Mouse (Mus musculus) neural tube, embryonic 12.5 days (tissue): ENCODE results near the gene Plk5. TPM values are rescaled to one million over a fixed set of nuclear protein-coding genes. Genes with fewer than 3 reads are reported as not detected.

ENCODE experiments used
- ATAC-seq: fragments of 200-750 bp; cut with Nextera tagmentation; 2 replicates; pipeline ENCODE4 v1.8.0; 2017; ENCODE audit warnings: low read depth, mild to moderate bottlenecking, moderate TSS enrichment, moderate library complexity; ENCODE audit not compliant: low FRiP score
- H3K27ac ChIP-seq: fragments of 300-500 bp; sonication (generic); 2 replicates; pipeline ENCODE4 v1.5.1; 2016
- H3K27me3 ChIP-seq: fragments of 300-500 bp; sonication (generic); replicated peaks from 2 replicates; pipeline ENCODE4 v1.6.1; 2016; ENCODE audit warnings: mild to moderate bottlenecking
- H3K36me3 ChIP-seq: fragments of 300-500 bp; sonication (generic); 2 replicates; pipeline ENCODE4 v1.6.1; 2016; ENCODE audit warnings: mild to moderate bottlenecking
- H3K4me1 ChIP-seq: fragments of 300-500 bp; sonication (generic); 2 replicates; pipeline ENCODE4 v1.6.1; 2016
- H3K4me2 ChIP-seq: fragments of 300-500 bp; sonication (generic); replicated peaks from 2 replicates; pipeline ENCODE4 v1.6.1; 2016; ENCODE audit warnings: mild to moderate bottlenecking
- H3K4me3 ChIP-seq: fragments of 300-500 bp; sonication (generic); 2 replicates; pipeline ENCODE4 v1.5.1; 2016
- H3K9ac ChIP-seq: fragments of 300-500 bp; sonication (generic); 2 replicates; pipeline ENCODE4 v1.6.1; 2016; ENCODE audit warnings: mild to moderate bottlenecking
- H3K9me3 ChIP-seq: fragments of 300-500 bp; sonication (generic); 2 replicates; pipeline ENCODE4 v1.6.1; 2016; ENCODE audit warnings: mild to moderate bottlenecking
- WGBS: fragments of 180-500 bp; shearing (Covaris S2); methylation state at CpG from one replicate; pipeline ENCODE4 v1.1.7; 2016; 5-methylcytosine and 5-hydroxymethylcytosine counted together
- polyA plus RNA-seq: library from polyadenylated mRNA; unstranded; fragments of >200 nt; fragmentation: Nextera tagmentation; extraction: Ambion mirVana; gene quantifications from 2 replicates; pipeline ENCODE4 v1.2.1, GENCODE M21; 2016

Plk5 gene
- polyA plus RNA-seq, 1 experiment from 2014 or later = 0.29 TPM

DNA sequence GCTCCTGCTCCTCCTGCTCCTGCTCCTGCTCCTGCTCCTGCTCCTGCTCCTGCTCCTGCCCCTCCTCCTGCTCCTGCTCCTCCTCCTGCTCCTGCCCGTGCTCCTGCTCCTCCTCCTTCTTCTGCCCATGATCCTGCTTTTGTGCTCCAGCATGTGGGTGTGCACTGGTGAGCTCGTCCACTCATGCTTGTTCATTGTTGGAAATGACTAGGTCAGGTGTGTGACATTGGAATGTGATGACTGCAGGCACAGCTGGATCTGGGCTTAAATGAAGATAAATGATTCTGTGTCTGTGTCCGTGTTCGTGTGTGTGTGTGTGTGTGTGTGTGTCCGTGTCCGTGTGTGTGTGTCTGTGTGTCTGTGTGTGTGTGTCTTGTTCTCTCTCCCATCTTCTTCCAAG is 12.1 kb downstream of the Plk5 start:
- H3K27me3 ChIP-seq = peaks cover 15% of the 10 kb centered on the region; the same call in 1 of the 2 replicates

GRCm38 (mm10) chr10:80369995-80370747 is 13.9 kb downstream of the Plk5 start:
- 80% methylated on average over 21 of the region's 21 CpGs for WGBS
- H3K27ac ChIP-seq = no peak overlapping the region
- peaks cover 4% of the 10 kb centered on the region; the same call in 1 of the 2 replicates for H3K27me3 ChIP-seq
- no peak overlapping the region for H3K4me3 ChIP-seq
- H3K9me3 ChIP-seq = no peaks in the 10 kb centered on the region
- no peaks in the 10 kb centered on the region for H3K36me3 ChIP-seq
- H3K4me1 ChIP-seq = 0 out of 2 replicates have a peak, but pooled peaks cover 11% of the 10 kb centered on the region
- H3K9ac ChIP-seq = no peak overlapping the region
- no peak overlapping the region for H3K4me2 ChIP-seq
- no peak for ATAC-seq

More for the DNA sequence above, 12.1 kb downstream of the Plk5 start:
- Histone ChIP-seq H3K9me3 (no peaks in the 10 kb centered on the region), H3K9ac (no peak overlapping the region), H3K4me2 (no peak overlapping the region), H3K4me1 (0 out of 2 replicates have a peak, but pooled peaks cover 11% of the 10 kb centered on the region), H3K4me3 (no peak overlapping the region), H3K27ac (no peak overlapping the region), H3K36me3 (no peaks in the 10 kb centered on the region)
- ATAC-seq = no peak
- 92% methylated on average over 6 of the region's 6 CpGs for WGBS

DNA sequence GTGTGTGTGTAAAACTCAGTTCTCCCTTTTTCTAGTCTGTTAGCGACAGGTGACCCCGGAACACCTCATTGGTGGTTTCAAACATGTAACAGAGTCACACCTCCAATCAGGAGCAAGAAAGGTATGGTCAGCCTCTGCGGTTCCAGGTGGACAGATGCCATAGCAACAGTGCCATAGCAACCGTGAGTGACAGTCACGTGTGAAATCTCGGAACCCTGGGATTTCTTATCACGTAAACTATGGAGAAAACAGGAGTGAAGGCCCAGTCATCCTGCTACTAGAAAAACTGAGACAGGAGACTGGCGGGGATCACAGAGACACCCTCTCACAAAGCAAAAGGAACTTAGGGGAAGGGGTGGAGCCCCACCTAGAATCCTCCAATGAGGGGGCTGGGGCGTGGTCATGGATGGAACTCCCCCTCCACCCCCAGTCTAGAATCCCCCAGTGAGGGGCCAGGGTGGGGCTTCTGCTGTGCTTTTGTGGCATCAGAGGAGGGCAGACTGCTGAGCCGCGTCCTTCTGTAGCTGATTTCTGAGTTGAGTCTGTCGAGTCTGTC is 15.2 kb downstream of the Plk5 start:
- 3% methylated on average over 12 of the region's 12 CpGs for WGBS
- Histone ChIP-seq H3K36me3 (no peaks in the 10 kb centered on the region), H3K4me1 (0 out of 2 replicates have a peak, but pooled peaks cover 11% of the 10 kb centered on the region), H3K9me3 (no peaks in the 10 kb centered on the region), H3K4me3 (no peak overlapping the region), H3K9ac (no peak overlapping the region), H3K4me2 (peak overlapping the region; percentile 35; the same call in 1 of the 2 replicates), H3K27me3 (peaks cover 4% of the 10 kb centered on the region; the same call in 1 of the 2 replicates), H3K27ac (no peak overlapping the region)
- peak; percentile 68; the same call in 1 of the 2 replicates for ATAC-seq

- 50% methylated on average over 9 of the region's 9 CpGs for WGBS
- Histone ChIP-seq H3K4me2 (0 out of 2 replicates have a peak overlapping the region, but pooled peaks have one; percentile 35), H3K4me3 (no peak overlapping the region)
Observed at GRCm38 (mm10) chr10:80371983-80372382, 15.7 kb downstream of the Plk5 start.

GRCm38 (mm10) chr10:80372706-80373105 is 16.4 kb downstream of the Plk5 start:
- WGBS = 85% methylated on average over 6 of the region's 6 CpGs
- H3K9ac ChIP-seq = no peak overlapping the region
- no peak overlapping the region for H3K27ac ChIP-seq
- peaks cover 4% of the 10 kb centered on the region; the same call in 1 of the 2 replicates for H3K27me3 ChIP-seq
- H3K4me1 ChIP-seq = 0 out of 2 replicates have a peak, but pooled peaks cover 11% of the 10 kb centered on the region
- no peak for ATAC-seq
- H3K4me3 ChIP-seq = no peak overlapping the region
- no peaks in the 10 kb centered on the region for H3K9me3 ChIP-seq
- no peak overlapping the region for H3K4me2 ChIP-seq
- H3K36me3 ChIP-seq = no peaks in the 10 kb centered on the region

More at GRCm38 (mm10) chr10:80371983-80372382, 15.7 kb downstream of the Plk5 start:
- no peak overlapping the region for H3K27ac ChIP-seq
- ATAC-seq = no peak
- no peaks in the 10 kb centered on the region for H3K36me3 ChIP-seq
- H3K27me3 ChIP-seq = peaks cover 4% of the 10 kb centered on the region; the same call in 1 of the 2 replicates
- no peak overlapping the region for H3K9ac ChIP-seq
- 0 out of 2 replicates have a peak, but pooled peaks cover 11% of the 10 kb centered on the region for H3K4me1 ChIP-seq
- H3K9me3 ChIP-seq = no peaks in the 10 kb centered on the region

DNA sequence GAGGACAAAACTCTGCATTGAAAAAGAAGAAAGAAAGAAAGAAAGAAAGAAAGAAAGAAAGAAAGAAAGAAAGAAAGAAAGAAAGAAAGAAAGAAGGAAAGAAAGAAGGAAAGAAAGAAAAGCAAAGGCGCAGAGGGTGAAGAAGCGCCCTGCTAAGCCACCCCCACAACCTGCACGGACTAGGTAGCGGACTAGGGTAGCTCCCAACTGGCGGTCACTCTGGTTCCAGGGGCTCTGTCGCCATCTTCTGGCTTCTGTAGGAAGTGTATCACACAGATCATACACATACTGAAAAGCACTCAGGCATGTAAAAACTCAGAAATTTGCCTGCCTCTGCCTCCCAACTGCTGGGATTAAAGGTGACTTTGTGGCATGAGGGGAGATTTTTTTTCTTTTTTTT is 17.8 kb downstream of the Plk5 start:
- Histone ChIP-seq H3K4me2 (no peak overlapping the region), H3K36me3 (no peaks in the 10 kb centered on the region), H3K27me3 (peaks cover 4% of the 10 kb centered on the region; the same call in 1 of the 2 replicates), H3K9ac (no peak overlapping the region), H3K27ac (no peak overlapping the region), H3K4me1 (0 out of 2 replicates have a peak, but pooled peaks cover 11% of the 10 kb centered on the region), H3K9me3 (no peaks in the 10 kb centered on the region), H3K4me3 (no peak overlapping the region)
- no peak for ATAC-seq
- WGBS = 14% methylated on average over 6 of the region's 6 CpGs

DNA sequence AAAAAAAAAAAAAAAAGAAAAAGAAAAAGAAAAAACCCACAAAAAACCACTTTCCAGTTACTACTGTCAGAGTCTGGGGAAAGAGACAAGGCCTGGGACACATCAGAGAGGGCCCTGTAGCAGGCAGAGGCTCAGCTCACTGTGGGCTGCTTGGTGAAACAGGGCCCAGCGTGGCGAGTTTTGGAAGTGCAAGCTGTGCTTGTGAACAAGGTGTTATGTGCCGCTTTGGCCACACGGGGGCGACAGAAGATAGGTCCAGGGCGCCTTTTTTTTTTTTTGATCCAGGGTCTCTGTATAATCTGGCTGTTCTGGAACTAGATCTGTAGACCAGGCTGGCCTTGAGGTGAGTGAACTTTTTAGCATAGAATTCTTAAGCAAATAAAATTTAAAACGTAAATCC is 19.9 kb downstream of the Plk5 start:
- 2% methylated on average over 7 of the region's 7 CpGs for WGBS
- no peak overlapping the region for H3K4me3 ChIP-seq
- H3K27me3 ChIP-seq = peaks cover 4% of the 10 kb centered on the region; the same call in 1 of the 2 replicates
- no peak overlapping the region for H3K27ac ChIP-seq
- ATAC-seq = no peak
- H3K9ac ChIP-seq = no peak overlapping the region
- no peak overlapping the region for H3K4me2 ChIP-seq
- peaks cover 14% of the 10 kb centered on the region for H3K4me1 ChIP-seq
- H3K36me3 ChIP-seq = peaks cover 16% of the 10 kb centered on the region
- no peaks in the 10 kb centered on the region for H3K9me3 ChIP-seq

GRCm38 (mm10) chr10:80377716-80378115 is 21.5 kb downstream of the Plk5 start:
- Histone ChIP-seq H3K36me3 (peaks cover 31% of the 10 kb centered on the region), H3K9ac (no peak overlapping the region), H3K27me3 (peaks cover 2% of the 10 kb centered on the region; the same call in 1 of the 2 replicates), H3K9me3 (no peaks in the 10 kb centered on the region), H3K4me1 (peaks cover 16% of the 10 kb centered on the region), H3K4me3 (no peak overlapping the region), H3K4me2 (no peak overlapping the region), H3K27ac (no peak overlapping the region)
- WGBS = 56% methylated on average over 10 of the region's 10 CpGs
- no peak for ATAC-seq

- Histone ChIP-seq H3K9ac (no peak overlapping the region), H3K36me3 (peaks cover 55% of the 10 kb centered on the region), H3K27ac (no peak overlapping the region), H3K4me2 (peak overlapping the region; percentile 96), H3K27me3 (no peaks in the 10 kb centered on the region), H3K4me3 (0 out of 2 replicates have a peak overlapping the region, but pooled peaks have one; percentile 9), H3K9me3 (no peaks in the 10 kb centered on the region), H3K4me1 (peaks cover 42% of the 10 kb centered on the region)
- 90% methylated on average over 7 of the region's 7 CpGs for WGBS
- no peak for ATAC-seq
Observed at GRCm38 (mm10) chr10:80382641-80383365, 26.5 kb downstream of the Plk5 start.

GRCm38 (mm10) chr10:80383431-80383830 is 27.2 kb downstream of the Plk5 start:
- no peaks in the 10 kb centered on the region for H3K27me3 ChIP-seq
- H3K9ac ChIP-seq = peak overlapping the region; percentile 99; the same call in 1 of the 2 replicates
- WGBS = 71% methylated on average over 4 of the region's 4 CpGs
- no peak for ATAC-seq
- peaks cover 55% of the 10 kb centered on the region for H3K36me3 ChIP-seq
- H3K4me1 ChIP-seq = peaks cover 48% of the 10 kb centered on the region
- H3K27ac ChIP-seq = no peak overlapping the region
- H3K9me3 ChIP-seq = no peaks in the 10 kb centered on the region
- H3K4me2 ChIP-seq = peak overlapping the region; percentile 96
- peak overlapping the region; percentile 99 for H3K4me3 ChIP-seq

GRCm38 (mm10) chr10:80384115-80384639 is 27.9 kb downstream of the Plk5 start:
- WGBS = 84% methylated on average over 4 of the region's 4 CpGs
- Histone ChIP-seq H3K9me3 (no peaks in the 10 kb centered on the region), H3K4me1 (peaks cover 52% of the 10 kb centered on the region), H3K4me3 (peak overlapping the region; percentile 99), H3K27ac (no peak overlapping the region), H3K4me2 (peak overlapping the region; percentile 96), H3K9ac (peak overlapping the region; percentile 99), H3K27me3 (no peaks in the 10 kb centered on the region), H3K36me3 (peaks cover 55% of the 10 kb centered on the region)
- ATAC-seq = no peak
